Mouse (Mus musculus): ENCODE data around the gene Mta2. TPM values are rescaled to one million over a fixed set of nuclear protein-coding genes. Genes with fewer than 3 reads are reported as not detected.

The Mta2 gene
- polyA plus RNA-seq (2012), result 58.4 and 74.1 TPM in 2 replicates

GRCm38 (mm10) chr19:8941515-8942217, at the start of gene Mta2:
Gene Mta2 (plus strand): TSS chr19:8941875.

GRCm38 (mm10) chr19:8892829-8893766, 48.6 kb upstream of the Mta2 start, which contains the start of gene Ints5:
Gene Ints5 (plus strand): TSS chr19:8893005.

GRCm38 (mm10) chr19:8897865-8898495, 43.7 kb upstream of the Mta2 start, which contains the start of gene Ganab:
Gene Ganab (plus strand): TSS chr19:8898071.

GRCm38 (mm10) chr19:8920073-8920736, 21.5 kb upstream of the Mta2 start, which contains the start of gene B3gat3:
Gene B3gat3 (plus strand): TSS chr19:8920374.

GRCm38 (mm10) chr19:8929224-8930088, 12.2 kb upstream of the Mta2 start, which contains the start of the genes Rom1 and Eml3:
Gene Rom1 (minus strand): TSS chr19:8929356.
Gene Eml3 (plus strand): TSS chr19:8929552.

GRCm38 (mm10) chr19:8953135-8954039, 11.7 kb downstream of the Mta2 start, which contains the start of gene Tut1:
Gene Tut1 (plus strand): TSS chr19:8953847.

GRCm38 (mm10) chr19:8966590-8967372, 25.1 kb downstream of the Mta2 start, which contains the start of gene Eef1g:
Gene Eef1g (plus strand): TSS chr19:8967041.

GRCm38 (mm10) chr19:8989066-8989566, 47.4 kb downstream of the Mta2 start, which contains the start of gene Ahnak:
Gene Ahnak (plus strand): TSS chr19:8989284.

Other genes starting within 250 kb of the Mta2 start
- gene Slc3a2, start 218.5 kb upstream of the Mta2 start, polyA plus RNA-seq (2012), result 116 and 163 TPM in 2 replicates
- gene Wdr74, start 206.0 kb upstream of the Mta2 start, polyA plus RNA-seq (2012), result 37.5 and 45.6 TPM in 2 replicates
- 1.1 and 2.8 TPM in 2 replicates for gene 1700092M07Rik, start 201.2 kb upstream of the Mta2 start, polyA plus RNA-seq (2012)
- gene Stx5a, start 200.5 kb upstream of the Mta2 start, polyA plus RNA-seq (2012), result 24.2 and 27.7 TPM in 2 replicates
- 37.5 and 54.2 TPM in 2 replicates for gene Nxf1, start 184.8 kb upstream of the Mta2 start, polyA plus RNA-seq (2012)
- gene Tmem223, start 170.9 kb upstream of the Mta2 start, polyA plus RNA-seq (2012), result 51.0 and 63.4 TPM in 2 replicates
- gene Tmem179b, start 167.4 kb upstream of the Mta2 start, polyA plus RNA-seq (2012), result 61.1 and 78.1 TPM in 2 replicates
- 35.3 and 40.4 TPM in 2 replicates for gene Taf6l, start 155.5 kb upstream of the Mta2 start, polyA plus RNA-seq (2012)
- 5.0 and 6.5 TPM in 2 replicates for gene Polr2g, start 143.3 kb upstream of the Mta2 start, polyA plus RNA-seq (2012)
- gene Zbtb3, start 139.3 kb upstream of the Mta2 start, polyA plus RNA-seq (2012), result 0.30 and 0.85 TPM in 2 replicates
- 2.8 and 3.5 TPM in 2 replicates for gene Ttc9c, start 122.5 kb upstream of the Mta2 start, polyA plus RNA-seq (2012)
- gene Hnrnpul2, start 121.9 kb upstream of the Mta2 start, polyA plus RNA-seq (2012), result 136 and 204 TPM in 2 replicates
- 141 and 155 TPM in 2 replicates for gene AC129217.1, start 112.1 kb upstream of the Mta2 start, polyA plus RNA-seq (2012)
- 91.7 and 97.7 TPM in 2 replicates for gene Bscl2, start 104.4 kb upstream of the Mta2 start, polyA plus RNA-seq (2012)
- gene Gng3, start 102.7 kb upstream of the Mta2 start, polyA plus RNA-seq (2012), result not detected in 2 replicates
- gene Lrrn4cl, start 91.1 kb upstream of the Mta2 start, polyA plus RNA-seq (2012), result 0.07 and 0.34 TPM in 2 replicates
- gene Ubxn1, start 70.4 kb upstream of the Mta2 start, polyA plus RNA-seq (2012), result 176 and 267 TPM in 2 replicates
- gene Uqcc3, start 61.0 kb upstream of the Mta2 start, polyA plus RNA-seq (2012), result 60.4 and 63.7 TPM in 2 replicates
- 0.47 and 0.98 TPM in 2 replicates for gene Lbhd1, start 58.1 kb upstream of the Mta2 start, polyA plus RNA-seq (2012)
- not detected in 2 replicates for gene Gm49403, start 57.9 kb upstream of the Mta2 start, polyA plus RNA-seq (2012)
- 68.5 and 78.3 TPM in 2 replicates for gene 1810009A15Rik, start 53.0 kb upstream of the Mta2 start, polyA plus RNA-seq (2012)
- gene Gm49416, start 52.9 kb upstream of the Mta2 start, polyA plus RNA-seq (2012), result 10.1 and 13.2 TPM in 2 replicates
- 32.4 and 39.0 TPM in 2 replicates for gene Ints5, start 48.9 kb upstream of the Mta2 start, polyA plus RNA-seq (2012)
- gene Ganab, start 43.8 kb upstream of the Mta2 start, polyA plus RNA-seq (2012), result 52.6 and 60.1 TPM in 2 replicates
- 129 and 153 TPM in 2 replicates for gene B3gat3, start 21.5 kb upstream of the Mta2 start, polyA plus RNA-seq (2012)
- 8.8 and 9.0 TPM in 2 replicates for gene Rom1, start 12.5 kb upstream of the Mta2 start, polyA plus RNA-seq (2012)
- 76.3 and 82.6 TPM in 2 replicates for gene Eml3, start 12.3 kb upstream of the Mta2 start, polyA plus RNA-seq (2012)
- gene Tut1, start 12.0 kb downstream of the Mta2 start, polyA plus RNA-seq (2012), result 28.2 and 29.0 TPM in 2 replicates
- gene Eef1g, start 25.2 kb downstream of the Mta2 start, polyA plus RNA-seq (2012), result 124 and 163 TPM in 2 replicates
- 19.1 and 29.1 TPM in 2 replicates for gene Ahnak, start 47.4 kb downstream of the Mta2 start, polyA plus RNA-seq (2012)
- gene Scgb1a1, start 146.1 kb downstream of the Mta2 start, polyA plus RNA-seq (2012), result not detected in 2 replicates
- gene Asrgl1, start 193.8 kb downstream of the Mta2 start, polyA plus RNA-seq (2012), result 84.3 and 107 TPM in 2 replicates